Comparison of ENCODE assay signal across 17 mouse cellular contexts in genomic region chr11:45003716-45004437, GRCm38 (mm10).
DNase-seq lines count a peak whose midpoint lies in the region; ATAC-seq lines count a peak whose summit lies in the region.
"Had no signal": no experiment of that assay in that cellular context is flagged by ENCODE, and none has a peak within 500 bp of the region (broad histone marks: within the 10 kb centered on the region; RNA-seq: fewer than 3 reads in every experiment).

No protein-coding gene starts in this region.

- no peak overlapping the region for H3K27ac ChIP-seq in forebrain, embryonic 11.5 days (ENCODE audit: low read depth, low read length)
- H3K27ac ChIP-seq in forebrain, embryonic 12.5 days: no peak overlapping the region
- peak overlapping the region; percentile 30; the same call in 1 of the 2 replicates for H3K27ac ChIP-seq in kidney, embryonic 14.5 days (ENCODE audit: low read depth, low read length)
- H3K27ac ChIP-seq in brown adipose tissue, adult 24 weeks (replicated peaks; ENCODE audit: low read depth, low read length): peak overlapping the region; percentile 24
- H3K27ac ChIP-seq in limb, embryonic 10.5 days: peak overlapping the region; percentile 74
- H3K27ac ChIP-seq: intestine, embryonic 15.5 days had no signal

- no peaks in the 10 kb centered on the region for H3K9me3 ChIP-seq in forebrain, embryonic 11.5 days (ENCODE audit: control insufficient read depth, low read length)
- no peaks in the 10 kb centered on the region for H3K9me3 ChIP-seq in forebrain, embryonic 12.5 days
- H3K9me3 ChIP-seq in kidney, embryonic 14.5 days (ENCODE audit: control insufficient read depth, low read length): no peaks in the 10 kb centered on the region
- H3K9me3 ChIP-seq in limb, embryonic 10.5 days (replicated peaks): no peaks in the 10 kb centered on the region
- H3K9me3 ChIP-seq: intestine, embryonic 15.5 days had no signal

- 43% methylated on average over 9 of the region's 9 CpGs for WGBS in forebrain, embryonic 11.5 days
- 41% methylated on average over 9 of the region's 9 CpGs for WGBS in forebrain, embryonic 12.5 days
- 71% methylated on average over 9 of the region's 9 CpGs for WGBS in kidney, embryonic 14.5 days
- 50% methylated on average over 9 of the region's 9 CpGs for WGBS in limb, embryonic 10.5 days

- peaks cover 3% of the 10 kb centered on the region; the same call in 1 of the 2 replicates for H3K27me3 ChIP-seq in forebrain, embryonic 11.5 days (ENCODE audit: control insufficient read depth, insufficient read depth, low read length)
- peaks cover 22% of the 10 kb centered on the region for H3K27me3 ChIP-seq in forebrain, embryonic 12.5 days
- no peaks in the 10 kb centered on the region for H3K27me3 ChIP-seq in kidney, embryonic 14.5 days (ENCODE audit: control insufficient read depth, insufficient read depth, low read length)
- no peaks in the 10 kb centered on the region for H3K27me3 ChIP-seq in limb, embryonic 10.5 days (ENCODE audit: low read depth, poor library complexity, severe bottlenecking)
- H3K27me3 ChIP-seq: intestine, embryonic 15.5 days had no signal

- H3K4me1 ChIP-seq in forebrain, embryonic 11.5 days (replicated peaks; ENCODE audit: control insufficient read depth, insufficient read depth, low read length): 0 out of 2 replicates have a peak, but pooled peaks cover 2% of the 10 kb centered on the region
- peaks cover 6% of the 10 kb centered on the region; the same call in 1 of the 2 replicates for H3K4me1 ChIP-seq in forebrain, embryonic 12.5 days
- peaks cover 5% of the 10 kb centered on the region; the same call in 1 of the 2 replicates for H3K4me1 ChIP-seq in kidney, embryonic 14.5 days (ENCODE audit: control insufficient read depth, insufficient read depth, low read length)
- H3K4me1 ChIP-seq in brown adipose tissue, adult 24 weeks (ENCODE audit: control insufficient read depth, insufficient read depth, insufficient read length, low read length): peaks cover 6% of the 10 kb centered on the region
- peaks cover 45% of the 10 kb centered on the region for H3K4me1 ChIP-seq in limb, embryonic 10.5 days
- H3K4me1 ChIP-seq: intestine, embryonic 15.5 days had no signal

- H3K36me3 ChIP-seq in forebrain, embryonic 11.5 days (ENCODE audit: control insufficient read depth, insufficient read depth, low read length): no peaks in the 10 kb centered on the region
- no peaks in the 10 kb centered on the region for H3K36me3 ChIP-seq in forebrain, embryonic 12.5 days (replicated peaks)
- no peaks in the 10 kb centered on the region for H3K36me3 ChIP-seq in kidney, embryonic 14.5 days (ENCODE audit: control insufficient read depth, insufficient read depth, low read length)
- H3K36me3 ChIP-seq in limb, embryonic 10.5 days: no peaks in the 10 kb centered on the region
- H3K36me3 ChIP-seq: intestine, embryonic 15.5 days had no signal

- no peak for DNase-seq in forebrain, embryonic 11.5 days (ENCODE audit: low spot score)
- DNase-seq in kidney, adult 18-20 months: no peak
- peak; percentile 46 for DNase-seq in limb, embryonic 10.5 days (ENCODE audit: low spot score)
- no peak for DNase-seq in testis, postnatal 10 days (ENCODE audit: low spot score)
- no peak for DNase-seq in adrenal gland, adult 2 months
- DNase-seq: adrenal gland, postnatal 25 days; B cell, adult 2 months; heart, postnatal 14 days; kidney, postnatal 25 days; left cerebral cortex, postnatal 4 days; lung, adult 18-20 months; lung, postnatal 4 days; thymus, adult 2 months had no signal

- no peak overlapping the region for H3K4me3 ChIP-seq in forebrain, embryonic 11.5 days (ENCODE audit: low read depth, low read length)
- H3K4me3 ChIP-seq in forebrain, embryonic 12.5 days (replicated peaks): no peak overlapping the region
- no peak overlapping the region for H3K4me3 ChIP-seq in kidney, embryonic 14.5 days (ENCODE audit: low read length)
- H3K4me3 ChIP-seq in brown adipose tissue, adult 24 weeks (ENCODE audit: insufficient read depth, low read depth, low read length): no peak overlapping the region
- no peak overlapping the region for H3K4me3 ChIP-seq in limb, embryonic 10.5 days
- H3K4me3 ChIP-seq: intestine, embryonic 15.5 days had no signal

- H3K4me2 ChIP-seq in forebrain, embryonic 11.5 days (ENCODE audit: low read depth, low read length, severe bottlenecking): 0 out of 2 replicates have a peak overlapping the region, but pooled peaks have one; percentile 8
- H3K4me2 ChIP-seq in forebrain, embryonic 12.5 days: no peak overlapping the region
- H3K4me2 ChIP-seq in kidney, embryonic 14.5 days (replicated peaks; ENCODE audit: low read depth, low read length): no peak overlapping the region
- H3K4me2 ChIP-seq: intestine, embryonic 15.5 days had no signal

- H3K9ac ChIP-seq in forebrain, embryonic 11.5 days (ENCODE audit: low read length): no peak overlapping the region
- no peak overlapping the region for H3K9ac ChIP-seq in forebrain, embryonic 12.5 days
- no peak overlapping the region for H3K9ac ChIP-seq in kidney, embryonic 14.5 days (ENCODE audit: low read depth, low read length)
- H3K9ac ChIP-seq: intestine, embryonic 15.5 days had no signal

- no peak for ATAC-seq in forebrain, embryonic 11.5 days (replicated peaks; ENCODE audit: low FRiP score)
- ATAC-seq in forebrain, embryonic 12.5 days (ENCODE audit: low FRiP score): no peak
- ATAC-seq in kidney, embryonic 14.5 days (ENCODE audit: low FRiP score, low TSS enrichment): no peak
- ATAC-seq: intestine, embryonic 15.5 days had no signal

Comparison
In these comparisons a context has a peak if more than half of its experiments do, and no peak if none do; other contexts are left out.
1. H3K27ac ChIP-seq: peak in kidney, embryonic 14.5 days (single experiment), brown adipose tissue, adult 24 weeks (single experiment) and limb, embryonic 10.5 days (single experiment); none in forebrain, embryonic 11.5 days (single experiment) and forebrain, embryonic 12.5 days (single experiment).